Mouse (Mus musculus) B cell, adult 2 months (primary cell): ENCODE measurements around the gene Olfr1124.
"Not testable (repeated sequence)": the region's sequence is repeated elsewhere in the genome, so short reads cannot be mapped to it uniquely, and the experiment has no call there.

Experiments used
- DNase-seq, 2 experiments: peaks; one replicate each; pipeline ENCODE4 v3.0.0; 2022

Olfr1124 gene

DNA sequence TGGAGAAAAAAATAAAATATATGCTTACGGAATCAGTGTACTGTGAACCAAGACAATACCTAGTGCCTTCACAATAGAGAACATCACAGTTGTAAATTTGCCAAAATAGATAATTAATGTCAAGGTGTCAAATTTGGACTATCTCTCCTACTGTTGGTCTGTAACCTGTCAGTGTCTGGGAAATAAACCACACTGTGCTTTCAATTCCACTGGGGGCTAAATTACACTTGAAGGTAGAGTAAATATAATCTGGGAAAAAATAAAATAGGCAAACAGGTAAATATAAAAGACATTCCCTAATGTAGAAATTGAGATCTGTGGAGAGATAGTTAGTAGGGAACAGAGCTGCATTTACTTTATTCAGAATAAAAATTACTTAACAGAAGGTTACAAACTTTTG lies at the start of gene Olfr1124:
Gene Olfr1124 (plus strand): TSS at position 301 of the 400 bp plus-strand sequence.
- DNase-seq = no peak

DNA sequence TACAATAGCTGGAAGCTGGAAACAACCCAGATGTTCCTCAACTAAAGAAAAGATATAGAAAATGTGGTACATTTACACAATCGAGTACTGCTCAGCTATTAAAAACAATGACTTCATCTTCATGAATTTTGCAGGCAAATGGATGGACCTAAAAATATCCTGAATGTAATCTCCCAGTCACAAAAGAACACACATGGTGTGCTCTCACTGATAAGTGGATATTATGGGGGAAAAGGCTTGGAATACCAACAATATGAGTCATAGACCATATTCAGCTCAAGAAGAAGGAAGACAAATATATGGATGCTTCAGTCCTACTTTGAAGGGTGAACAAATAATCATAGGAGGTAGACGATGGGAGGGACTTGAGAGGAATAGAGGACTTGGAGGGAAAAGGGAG lies 46.1 kb upstream of the Olfr1124 start:
- no peak for DNase-seq

DNA sequence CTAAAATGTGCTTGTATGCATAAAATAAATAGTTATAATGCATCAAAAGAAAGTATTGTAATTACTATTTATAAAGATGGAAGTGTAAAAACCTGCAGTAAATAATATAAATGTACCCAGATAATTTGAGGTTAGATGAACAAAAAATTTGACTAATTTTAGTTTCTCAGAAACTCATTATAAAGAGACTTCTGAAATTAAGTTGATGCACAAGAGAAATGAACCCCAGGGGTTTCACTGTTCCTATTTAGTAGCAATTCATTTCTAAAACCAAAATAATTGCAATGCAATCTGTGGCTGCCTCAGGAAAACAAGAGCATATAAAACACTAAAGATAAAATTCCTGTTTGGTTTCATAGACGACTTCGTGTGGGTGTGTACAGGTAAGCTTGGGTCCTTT lies 44.5 kb upstream of the Olfr1124 start, which contains the start of gene Olfr1122:
Gene Olfr1122 (plus strand): TSS at position 301 of the 400 bp plus-strand sequence.
- no peak for DNase-seq

DNA sequence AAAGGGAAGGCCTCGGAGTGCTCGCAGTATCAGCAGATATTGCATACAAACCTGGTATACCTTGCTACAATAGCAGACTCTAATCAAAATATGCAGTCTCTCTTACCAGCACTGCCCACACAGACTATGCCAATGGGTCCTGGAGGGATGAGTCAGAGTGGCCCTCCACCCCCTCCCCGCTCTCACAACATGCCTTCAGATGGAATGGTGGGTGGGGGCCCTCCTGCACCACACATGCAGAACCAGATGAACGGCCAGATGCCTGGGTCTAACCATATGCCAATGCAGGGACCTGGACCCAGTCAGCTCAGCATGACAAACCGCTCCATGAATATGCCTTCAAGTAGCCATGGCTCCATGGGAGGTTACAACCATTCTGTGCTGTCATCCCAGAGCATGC lies 36.5 kb upstream of the Olfr1124 start:
- not testable (repeated sequence) for DNase-seq

DNA sequence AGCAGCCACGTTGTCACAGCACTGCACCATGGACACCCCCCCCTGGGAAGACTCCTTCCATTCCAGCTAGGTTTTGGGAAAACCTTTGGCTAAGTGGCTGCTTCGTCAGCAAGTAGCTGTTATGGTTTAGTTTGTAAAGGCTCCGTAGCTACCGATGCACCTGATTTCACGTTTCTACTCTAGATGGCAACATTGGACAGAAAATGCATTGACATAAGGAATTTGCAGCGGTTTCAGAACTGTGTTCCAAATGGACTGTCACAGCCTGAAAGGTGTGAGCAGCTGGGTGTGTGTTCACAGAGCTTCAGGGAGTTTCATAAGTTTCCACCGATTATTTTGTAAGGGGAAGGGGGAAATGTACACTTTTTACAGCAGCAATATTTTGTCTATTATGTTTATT lies 35.4 kb upstream of the Olfr1124 start:
- not testable (repeated sequence) for DNase-seq

DNA sequence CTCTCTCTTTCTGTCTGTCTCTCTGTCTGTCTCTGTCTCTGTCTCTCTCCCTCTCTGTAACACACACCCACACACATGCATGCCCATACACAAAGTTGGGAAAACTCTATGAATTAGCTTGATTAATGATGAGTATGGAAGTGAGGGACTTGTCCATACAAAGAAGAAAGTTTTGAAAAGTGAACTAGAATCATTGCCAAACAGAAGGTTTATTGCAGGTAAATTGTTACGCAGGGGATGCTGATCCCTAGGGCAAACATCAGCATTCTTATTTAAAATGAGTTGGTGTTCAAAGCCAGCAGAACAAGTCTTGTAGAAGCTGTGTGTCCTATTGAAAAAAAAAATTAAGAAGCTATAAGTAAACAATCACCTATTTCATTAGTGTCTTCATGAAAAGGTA lies 13.7 kb upstream of the Olfr1124 start, which contains the start of gene Olfr1123:
Gene Olfr1123 (plus strand): TSS at position 301 of the 400 bp plus-strand sequence.
- no peak for DNase-seq

DNA sequence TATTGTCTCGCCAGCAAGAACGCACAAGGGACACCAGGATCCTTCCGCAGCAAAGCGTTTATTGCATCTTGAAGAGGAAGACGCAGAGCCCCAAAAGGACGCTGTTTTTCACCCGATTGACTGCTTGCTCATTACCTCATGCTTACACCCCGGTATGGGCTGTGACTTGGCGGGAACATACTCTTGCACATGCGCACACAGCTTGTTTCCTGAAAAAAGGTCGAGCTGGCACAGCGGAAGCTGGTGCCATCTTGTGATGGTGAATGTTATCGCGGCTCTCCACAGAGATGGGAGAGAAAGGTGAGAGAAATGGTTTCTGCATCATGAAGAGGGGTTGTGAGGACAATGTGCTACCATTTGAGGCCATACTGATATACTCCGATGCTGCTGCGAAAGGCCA lies 7.7 kb downstream of the Olfr1124 start:
- DNase-seq = no peak

DNA sequence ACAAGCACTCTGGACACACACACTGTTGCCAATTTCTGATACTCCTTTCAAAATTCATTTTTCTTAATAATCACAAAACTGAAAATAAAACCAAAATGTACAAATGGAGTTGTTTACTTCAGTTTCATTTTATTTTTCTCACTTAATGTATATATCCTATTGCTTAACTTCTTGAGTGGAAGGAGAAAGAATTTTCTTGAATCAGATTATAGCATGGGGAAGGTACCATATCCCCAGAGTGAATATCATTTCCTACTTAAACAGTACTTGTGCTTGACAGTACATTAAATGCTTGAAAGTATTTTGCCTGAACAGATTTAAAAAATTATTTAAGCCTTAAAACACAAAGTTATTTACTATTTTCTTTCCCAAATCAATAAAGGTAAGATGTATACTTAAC lies 23.6 kb downstream of the Olfr1124 start, which contains the start of gene Olfr1126:
Gene Olfr1126 (plus strand): TSS at position 301 of the 400 bp plus-strand sequence.
- no peak for DNase-seq

DNA sequence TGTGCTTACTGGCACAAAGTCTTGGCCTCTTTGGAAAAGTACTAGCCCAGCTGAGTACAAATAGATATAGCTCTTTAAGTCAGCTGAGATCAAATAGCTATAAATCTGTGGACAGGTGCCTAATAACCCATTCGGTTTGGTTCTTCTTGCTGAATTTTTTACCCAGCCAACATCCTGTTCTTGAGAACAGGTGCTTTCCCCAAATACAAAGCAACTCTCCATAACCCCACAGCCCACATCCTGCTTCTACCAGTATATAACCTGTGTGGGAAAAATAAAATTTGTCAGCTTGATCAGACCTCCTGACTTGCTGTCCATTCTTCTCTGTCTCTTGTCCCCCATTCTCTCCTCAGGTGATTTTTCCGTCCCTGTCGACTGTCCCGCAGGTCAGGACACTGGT lies 31.7 kb downstream of the Olfr1124 start:
- no peak for DNase-seq

DNA sequence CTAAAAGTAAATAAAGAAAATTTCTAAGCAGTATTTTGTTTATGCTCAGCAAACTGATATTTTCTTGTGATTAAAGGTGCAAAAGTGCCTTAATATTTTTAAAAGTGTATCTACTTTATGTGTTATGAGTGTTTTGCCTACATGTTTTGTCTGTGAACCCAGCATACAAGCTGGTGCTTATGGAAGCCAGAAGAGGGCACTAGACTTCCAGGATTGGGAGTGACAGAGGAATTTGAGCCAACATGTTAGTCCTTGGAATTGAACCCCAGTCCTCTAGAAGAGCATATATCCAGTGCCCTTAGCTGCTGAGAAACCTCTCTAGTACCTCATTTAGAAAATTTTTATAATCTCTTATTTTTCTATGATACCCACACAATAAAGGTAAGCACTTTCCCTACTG lies 50.1 kb downstream of the Olfr1124 start:
- no peak for DNase-seq

DNA sequence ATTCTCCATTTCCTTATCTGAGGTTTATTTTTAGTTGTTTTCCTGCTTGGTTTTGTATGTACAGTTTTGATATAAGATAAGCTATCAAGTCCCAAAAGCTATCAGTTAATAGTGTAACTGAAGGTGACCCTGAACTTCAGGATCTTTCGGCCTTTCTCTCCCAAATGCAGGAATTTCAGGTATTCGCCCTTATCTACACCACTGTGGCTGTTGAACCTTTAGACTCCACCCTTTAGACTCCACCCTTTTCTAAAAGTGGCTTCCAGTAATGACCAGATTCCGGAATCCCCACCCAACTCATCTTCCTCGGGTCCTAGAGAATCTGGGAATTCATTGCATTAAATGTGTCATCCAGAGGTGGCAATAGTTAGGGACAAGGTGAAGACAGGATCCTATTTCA lies 51.1 kb downstream of the Olfr1124 start:
- DNase-seq = no peak

DNA sequence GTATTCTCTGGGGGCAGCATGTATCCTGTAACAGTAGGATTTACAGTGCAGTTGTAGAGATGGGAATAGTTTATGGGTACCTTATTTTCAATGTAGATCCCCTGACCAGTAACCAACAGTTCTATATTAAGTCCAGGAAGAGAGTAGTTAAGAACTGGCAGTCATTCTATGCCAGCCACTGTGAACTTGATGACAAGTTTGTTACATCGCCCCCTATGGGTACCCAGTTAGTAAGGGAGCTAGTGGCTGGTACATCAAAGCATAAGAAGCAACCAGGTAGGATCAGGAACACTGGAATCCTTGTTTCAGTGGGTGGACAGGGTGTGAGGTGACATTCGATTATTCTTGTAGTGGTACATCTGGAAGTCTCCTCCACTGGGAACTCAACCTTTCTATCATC lies 52.2 kb downstream of the Olfr1124 start:
- no peak for DNase-seq
